Mouse (Mus musculus): ENCODE data around the gene Slc25a39. TPM values are rescaled to one million over a fixed set of nuclear protein-coding genes. Genes with fewer than 3 reads are reported as not detected.
"Not testable (repeated sequence)": the region's sequence is repeated elsewhere in the genome, so short reads cannot be mapped to it uniquely, and the experiment has no call there.

The Slc25a39 gene
- polyA plus RNA-seq, 1 experiment from 2014 or later = 173 TPM

DNA sequence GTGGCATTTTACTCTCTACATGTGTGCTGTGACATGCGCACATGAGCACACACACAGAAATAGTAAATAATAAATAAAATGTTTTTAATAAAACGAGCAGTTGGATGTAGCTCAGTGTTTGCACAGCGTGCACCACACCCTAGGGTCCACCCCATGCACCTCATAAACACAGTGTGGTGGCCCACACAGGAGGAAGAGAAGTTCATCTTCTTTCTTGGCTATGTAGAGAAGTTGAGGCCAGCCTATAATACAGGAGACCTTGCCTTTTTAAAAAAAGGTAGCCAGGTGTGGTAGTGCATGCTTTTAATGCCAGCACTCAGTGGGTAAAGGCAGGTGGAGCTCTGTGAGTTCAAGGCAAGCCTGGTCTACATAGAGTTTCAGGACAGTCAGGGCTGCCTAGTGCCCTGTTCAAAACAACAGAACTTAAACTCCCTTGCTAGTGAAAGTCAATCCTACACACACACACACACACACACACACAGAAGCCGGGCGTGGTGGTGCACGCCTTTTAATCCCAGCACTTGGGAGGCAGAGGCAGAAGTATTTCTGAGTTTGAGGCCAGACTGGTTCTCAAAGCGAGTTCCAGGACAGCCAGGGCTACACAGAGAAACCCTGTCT, 33.5 kb downstream of the Slc25a39 start:
- ATAC-seq (ENCODE audit: low FRiP score, low read depth) = no peak
- Histone ChIP-seq H3K9ac (replicated peaks) (no peak overlapping the region), H3K27me3 (peaks cover 12% of the 10 kb centered on the region; the same call in 1 of the 2 replicates), H3K4me2 (replicated peaks) (no peak overlapping the region), H3K4me1 (peaks cover 18% of the 10 kb centered on the region), H3K36me3 (no peaks in the 10 kb centered on the region), H3K9me3 (peaks cover 4% of the 10 kb centered on the region; the same call in 1 of the 2 replicates), H3K4me3 (no peak overlapping the region), H3K27ac (replicated peaks) (no peak overlapping the region)
- 78% methylated on average over 7 of the region's 7 CpGs for WGBS

DNA sequence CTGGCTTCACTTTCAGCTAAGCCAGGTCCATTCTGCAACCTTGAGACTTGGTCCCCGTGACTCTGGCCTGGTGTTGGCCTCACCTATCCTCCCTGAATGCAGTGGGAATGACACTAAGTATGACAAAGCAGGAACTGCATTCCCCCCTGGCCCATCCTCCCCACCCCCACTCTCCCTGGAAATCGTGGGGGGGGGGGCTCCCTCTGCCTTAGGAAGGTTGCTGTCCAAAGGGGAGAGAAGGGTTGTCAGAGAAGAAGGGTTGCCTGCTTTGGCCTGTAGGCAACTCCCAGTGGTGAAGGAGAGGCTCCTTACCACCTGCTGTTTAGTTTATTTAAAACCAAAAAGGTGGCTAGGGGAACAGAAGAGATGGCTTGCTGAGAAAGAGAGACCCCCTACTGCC, 34.1 kb downstream of the Slc25a39 start:
- Histone ChIP-seq H3K4me1 (peaks cover 18% of the 10 kb centered on the region), H3K27me3 (peaks cover 12% of the 10 kb centered on the region; the same call in 1 of the 2 replicates), H3K4me3 (no peak overlapping the region), H3K27ac (replicated peaks) (no peak overlapping the region), H3K36me3 (no peaks in the 10 kb centered on the region), H3K4me2 (replicated peaks) (no peak overlapping the region), H3K9ac (replicated peaks) (no peak overlapping the region), H3K9me3 (no peaks in the 10 kb centered on the region)
- WGBS = 12% methylated on average over 2 of the region's 2 CpGs
- ATAC-seq (ENCODE audit: low FRiP score, low read depth) = no peak

DNA sequence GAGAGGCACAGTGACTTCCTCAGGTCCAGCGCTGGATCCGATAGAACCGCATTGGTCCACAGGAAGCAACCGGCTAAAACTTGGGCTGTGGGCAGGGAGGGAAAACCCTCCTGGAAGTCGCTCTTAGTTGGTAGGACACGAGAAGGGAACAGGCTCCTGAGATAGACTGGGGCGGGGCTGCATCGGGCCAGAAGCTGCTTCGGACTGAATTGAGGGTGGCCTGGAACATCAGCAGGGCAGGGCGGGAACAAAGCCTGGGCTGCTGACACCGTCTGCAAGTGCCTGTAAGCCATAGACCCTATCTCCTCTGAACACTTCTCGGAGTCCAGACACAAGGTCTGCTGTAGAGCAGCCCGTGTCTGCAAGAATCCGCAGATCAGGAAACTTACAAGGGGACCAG, 34.8 kb downstream of the Slc25a39 start:
- no peak overlapping the region for H3K4me2 ChIP-seq (replicated peaks)
- no peaks in the 10 kb centered on the region for H3K36me3 ChIP-seq
- peaks cover 12% of the 10 kb centered on the region; the same call in 1 of the 2 replicates for H3K27me3 ChIP-seq
- H3K9ac ChIP-seq (replicated peaks) = no peak overlapping the region
- H3K4me1 ChIP-seq = peaks cover 18% of the 10 kb centered on the region
- 38% methylated on average over 14 of the region's 14 CpGs for WGBS
- no peak overlapping the region for H3K27ac ChIP-seq (replicated peaks)
- no peak overlapping the region for H3K4me3 ChIP-seq
- H3K9me3 ChIP-seq = no peaks in the 10 kb centered on the region
- no peak for ATAC-seq (ENCODE audit: low FRiP score, low read depth)

DNA sequence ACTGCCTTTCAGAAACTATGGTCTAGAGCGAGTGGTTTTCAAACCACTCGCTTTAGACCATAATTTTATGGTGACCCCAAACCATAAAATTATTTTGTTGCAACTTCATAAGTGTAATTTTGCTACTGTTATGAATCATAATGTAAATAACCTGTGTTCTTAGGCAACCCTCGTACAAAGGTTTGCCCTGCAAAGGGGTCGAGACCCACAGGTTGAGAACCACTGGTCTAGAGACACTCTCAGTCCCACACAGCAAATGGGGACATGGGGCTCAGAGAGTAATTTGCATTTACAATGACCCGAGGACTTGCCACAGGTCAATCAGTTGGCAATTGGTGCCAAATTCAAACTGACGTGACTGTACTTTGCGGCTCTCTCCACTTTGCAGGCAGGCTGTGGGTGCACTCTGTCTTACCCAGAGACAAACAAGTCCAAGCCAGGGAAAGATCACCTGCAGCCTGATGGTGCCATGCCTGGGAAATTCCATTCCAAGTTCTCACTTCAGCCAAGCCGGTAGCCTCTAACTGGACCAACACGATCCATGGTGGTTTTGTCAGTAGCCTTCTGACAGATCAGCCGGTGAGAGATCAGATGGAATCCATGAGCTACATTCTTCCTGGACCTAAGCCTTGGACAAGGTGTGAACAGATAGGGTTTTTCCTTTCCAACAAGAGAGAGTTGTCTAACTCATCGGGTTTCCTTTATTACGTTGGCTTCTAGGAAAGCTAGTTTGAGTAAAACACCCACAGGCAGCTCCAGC, 35.6 kb downstream of the Slc25a39 start:
- WGBS = 88% methylated on average over 12 of the region's 12 CpGs
- peaks cover 12% of the 10 kb centered on the region; the same call in 1 of the 2 replicates for H3K27me3 ChIP-seq
- no peaks in the 10 kb centered on the region for H3K9me3 ChIP-seq
- no peak overlapping the region for H3K4me3 ChIP-seq
- no peak overlapping the region for H3K27ac ChIP-seq (replicated peaks)
- H3K36me3 ChIP-seq = no peaks in the 10 kb centered on the region
- H3K4me2 ChIP-seq (replicated peaks) = no peak overlapping the region
- peaks cover 18% of the 10 kb centered on the region for H3K4me1 ChIP-seq
- ATAC-seq (ENCODE audit: low FRiP score, low read depth) = no peak
- no peak overlapping the region for H3K9ac ChIP-seq (replicated peaks)

DNA sequence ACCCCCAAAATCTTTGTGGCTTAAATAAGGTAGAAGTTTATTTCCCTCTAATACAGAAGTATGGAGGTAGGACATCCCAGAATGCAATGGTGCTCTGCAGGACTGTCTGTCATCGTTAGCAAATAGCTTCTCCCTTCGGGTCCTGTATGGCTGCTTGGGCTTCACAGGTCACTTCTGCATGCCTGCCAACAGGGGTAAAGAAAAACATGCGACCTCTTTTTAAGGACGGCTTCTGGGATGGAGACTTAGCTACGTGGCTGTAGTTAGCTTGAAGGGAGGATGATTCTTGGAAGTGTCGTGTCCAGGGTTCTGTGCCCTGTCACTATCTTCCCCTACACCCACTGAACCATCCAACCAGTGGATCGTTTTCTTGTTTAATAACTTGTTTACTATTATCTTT, 37.5 kb downstream of the Slc25a39 start:
- 61% methylated on average over 7 of the region's 7 CpGs for WGBS
- ATAC-seq (ENCODE audit: low FRiP score, low read depth) = no peak
- no peak overlapping the region for H3K9ac ChIP-seq (replicated peaks)

DNA sequence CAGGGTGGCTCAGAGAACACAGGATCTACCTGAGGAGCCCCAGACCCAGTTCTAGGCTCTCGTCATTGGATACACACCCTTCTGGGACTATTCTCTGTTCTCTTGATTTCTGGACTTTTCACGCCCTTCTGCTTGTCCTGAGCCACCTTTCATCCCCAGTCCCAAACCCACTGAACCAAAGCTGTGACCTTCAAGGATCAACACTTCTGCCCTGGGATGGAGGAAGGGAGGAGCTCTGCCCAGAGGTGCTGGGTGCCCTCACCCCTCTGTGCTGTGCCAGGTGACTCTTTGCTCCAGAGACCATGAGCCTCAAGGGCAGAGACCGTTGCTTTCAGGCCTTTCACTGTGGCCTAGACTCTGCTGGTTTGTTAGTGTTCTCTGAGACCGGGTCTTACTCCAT, 38.5 kb downstream of the Slc25a39 start:
- Histone ChIP-seq H3K4me2 (replicated peaks) (no peak overlapping the region), H3K27ac (replicated peaks) (no peak overlapping the region), H3K9me3 (no peaks in the 10 kb centered on the region), H3K27me3 (peaks cover 16% of the 10 kb centered on the region; the same call in 1 of the 2 replicates), H3K36me3 (no peaks in the 10 kb centered on the region), H3K9ac (replicated peaks) (no peak overlapping the region), H3K4me1 (no peaks in the 10 kb centered on the region), H3K4me3 (no peak overlapping the region)
- 77% methylated on average over 4 of the region's 4 CpGs for WGBS
- no peak for ATAC-seq (ENCODE audit: low FRiP score, low read depth)

More for the DNA sequence above, 37.5 kb downstream of the Slc25a39 start:
- Histone ChIP-seq H3K9me3 (no peaks in the 10 kb centered on the region), H3K27me3 (peaks cover 12% of the 10 kb centered on the region; the same call in 1 of the 2 replicates), H3K36me3 (no peaks in the 10 kb centered on the region), H3K27ac (replicated peaks) (no peak overlapping the region), H3K4me3 (no peak overlapping the region), H3K4me1 (peaks cover 4% of the 10 kb centered on the region), H3K4me2 (replicated peaks) (no peak overlapping the region)

DNA sequence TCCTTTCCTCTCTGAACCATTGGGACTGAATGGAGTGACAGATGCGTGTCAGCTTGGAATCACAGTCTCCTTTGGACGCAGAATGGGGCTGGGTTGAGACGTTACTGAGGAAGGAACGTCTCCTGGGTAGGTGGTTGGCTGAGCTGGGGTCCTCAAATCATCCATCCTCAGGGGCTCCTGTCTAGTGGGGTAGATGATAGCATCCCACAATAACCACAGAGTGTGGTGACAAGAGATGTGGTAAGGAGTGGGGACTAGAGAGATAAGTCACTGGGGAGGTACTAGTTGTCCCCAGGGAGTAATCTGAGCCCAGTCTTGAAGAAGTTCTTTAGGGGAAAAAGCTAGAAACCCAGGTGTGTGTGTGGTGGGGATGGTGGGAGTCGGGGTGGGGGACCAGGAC, 39.4 kb downstream of the Slc25a39 start:
- 80% methylated on average over 5 of the region's 5 CpGs for WGBS
- no peak for ATAC-seq (ENCODE audit: low FRiP score, low read depth)

DNA sequence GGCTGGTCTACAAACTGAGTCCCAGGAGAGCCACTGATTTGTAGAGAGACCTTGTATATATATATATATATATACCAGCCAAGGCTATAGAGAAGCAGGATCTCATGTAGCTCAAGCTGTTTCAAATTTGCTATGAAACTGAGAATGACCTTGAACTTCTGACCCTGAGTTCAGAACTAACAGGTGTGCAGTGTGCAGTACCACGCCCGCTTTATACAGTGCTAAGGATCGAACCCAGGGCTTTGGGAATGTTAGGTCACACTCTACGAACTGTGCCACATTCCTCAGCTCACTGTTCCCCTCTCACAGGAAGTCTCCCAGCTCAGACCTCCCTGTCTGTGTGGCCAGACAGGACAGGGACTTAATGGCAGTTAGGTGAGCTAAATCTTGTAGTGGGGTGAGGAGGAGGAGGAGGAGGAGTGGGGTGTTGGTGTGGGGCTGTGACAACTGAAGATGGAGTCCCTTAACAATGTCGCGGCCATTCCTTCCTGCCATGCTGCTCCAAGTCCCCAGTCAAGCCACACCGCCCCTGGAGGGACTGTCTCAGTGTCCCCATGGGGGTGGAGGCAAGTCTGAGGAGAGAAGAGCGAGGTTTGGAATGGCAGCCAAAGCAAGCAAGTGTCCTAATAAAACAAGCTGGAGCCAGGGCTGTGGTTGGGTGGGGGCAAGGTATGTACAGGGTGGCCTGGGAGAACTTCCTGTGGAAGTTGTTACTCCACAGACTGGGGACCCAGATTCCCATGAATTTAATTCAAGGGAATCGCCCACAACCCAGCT, 40.1 kb downstream of the Slc25a39 start:
- WGBS = 84% methylated on average over 9 of the region's 9 CpGs
- H3K9me3 ChIP-seq = no peaks in the 10 kb centered on the region
- H3K4me2 ChIP-seq (replicated peaks) = no peak overlapping the region
- H3K36me3 ChIP-seq = no peaks in the 10 kb centered on the region
- H3K4me3 ChIP-seq = no peak overlapping the region
- no peaks in the 10 kb centered on the region for H3K4me1 ChIP-seq
- ATAC-seq (ENCODE audit: low FRiP score, low read depth) = no peak
- peaks cover 5% of the 10 kb centered on the region; the same call in 1 of the 2 replicates for H3K27me3 ChIP-seq
- no peak overlapping the region for H3K9ac ChIP-seq (replicated peaks)
- no peak overlapping the region for H3K27ac ChIP-seq (replicated peaks)

More for the DNA sequence above, 39.4 kb downstream of the Slc25a39 start:
- H3K9me3 ChIP-seq = no peaks in the 10 kb centered on the region
- H3K4me2 ChIP-seq (replicated peaks) = no peak overlapping the region
- no peaks in the 10 kb centered on the region for H3K36me3 ChIP-seq
- H3K9ac ChIP-seq (replicated peaks) = no peak overlapping the region
- no peaks in the 10 kb centered on the region for H3K4me1 ChIP-seq
- no peak overlapping the region for H3K4me3 ChIP-seq
- peaks cover 10% of the 10 kb centered on the region; the same call in 1 of the 2 replicates for H3K27me3 ChIP-seq
- no peak overlapping the region for H3K27ac ChIP-seq (replicated peaks)

DNA sequence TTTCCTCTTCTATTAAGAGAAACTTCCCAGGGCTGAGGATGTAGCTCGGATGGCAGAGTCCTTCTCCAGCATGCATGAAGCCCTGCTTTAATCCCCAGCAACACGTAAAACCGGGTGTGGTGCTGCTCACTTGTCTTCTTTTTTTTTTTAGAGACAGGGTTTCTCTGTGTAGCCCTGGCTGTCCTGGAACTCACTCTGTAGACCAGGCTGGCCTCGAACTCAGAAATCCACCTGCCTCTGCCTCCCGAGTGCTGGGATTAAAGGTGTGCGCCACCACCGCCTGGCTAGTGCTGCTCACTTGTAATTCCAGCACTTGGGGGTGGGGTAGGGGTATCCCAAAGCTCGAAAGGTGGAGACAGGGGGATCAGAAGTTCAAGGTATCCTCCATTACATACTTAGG, 41.6 kb downstream of the Slc25a39 start, which contains the start of gene Slc4a1:
Gene Slc4a1 (minus strand): TSS at position 101 of the 400 bp plus-strand sequence.
- H3K4me3 ChIP-seq; H3K9me3 ChIP-seq; H3K27ac ChIP-seq (replicated peaks); H3K4me1 ChIP-seq; H3K4me2 ChIP-seq (replicated peaks); H3K36me3 ChIP-seq; ATAC-seq (ENCODE audit: low FRiP score, low read depth); H3K9ac ChIP-seq (replicated peaks); H3K27me3 ChIP-seq: not testable (repeated sequence)
- 78% methylated on average over 8 of the region's 8 CpGs for WGBS

DNA sequence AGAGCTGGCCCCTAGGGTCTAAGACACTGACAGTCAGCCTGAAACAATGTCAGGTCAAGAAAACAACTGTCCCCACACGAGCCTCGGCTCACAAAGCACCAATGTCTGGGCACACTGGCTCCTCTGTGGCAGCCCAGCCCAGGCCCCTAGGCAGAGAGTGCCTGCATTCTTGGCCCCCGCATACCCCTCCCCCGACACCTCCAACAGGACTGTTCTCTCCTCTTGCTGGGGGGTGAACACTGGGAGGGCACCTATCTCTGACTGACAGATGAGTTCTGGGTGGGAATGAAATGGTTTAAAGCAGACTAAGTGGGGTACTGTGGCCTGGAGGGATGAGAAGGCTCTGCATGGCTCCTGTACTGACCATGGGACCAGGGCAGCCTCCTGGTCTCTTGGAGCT, 42.0 kb downstream of the Slc25a39 start:
- Histone ChIP-seq H3K4me2 (replicated peaks) (no peak overlapping the region), H3K27ac (replicated peaks) (no peak overlapping the region), H3K9ac (replicated peaks) (no peak overlapping the region), H3K27me3 (peaks cover 7% of the 10 kb centered on the region; the same call in 1 of the 2 replicates), H3K4me1 (no peaks in the 10 kb centered on the region), H3K9me3 (no peaks in the 10 kb centered on the region), H3K36me3 (no peaks in the 10 kb centered on the region), H3K4me3 (no peak overlapping the region)
- 53% methylated on average over 4 of the region's 4 CpGs for WGBS
- no peak for ATAC-seq (ENCODE audit: low FRiP score, low read depth)

DNA sequence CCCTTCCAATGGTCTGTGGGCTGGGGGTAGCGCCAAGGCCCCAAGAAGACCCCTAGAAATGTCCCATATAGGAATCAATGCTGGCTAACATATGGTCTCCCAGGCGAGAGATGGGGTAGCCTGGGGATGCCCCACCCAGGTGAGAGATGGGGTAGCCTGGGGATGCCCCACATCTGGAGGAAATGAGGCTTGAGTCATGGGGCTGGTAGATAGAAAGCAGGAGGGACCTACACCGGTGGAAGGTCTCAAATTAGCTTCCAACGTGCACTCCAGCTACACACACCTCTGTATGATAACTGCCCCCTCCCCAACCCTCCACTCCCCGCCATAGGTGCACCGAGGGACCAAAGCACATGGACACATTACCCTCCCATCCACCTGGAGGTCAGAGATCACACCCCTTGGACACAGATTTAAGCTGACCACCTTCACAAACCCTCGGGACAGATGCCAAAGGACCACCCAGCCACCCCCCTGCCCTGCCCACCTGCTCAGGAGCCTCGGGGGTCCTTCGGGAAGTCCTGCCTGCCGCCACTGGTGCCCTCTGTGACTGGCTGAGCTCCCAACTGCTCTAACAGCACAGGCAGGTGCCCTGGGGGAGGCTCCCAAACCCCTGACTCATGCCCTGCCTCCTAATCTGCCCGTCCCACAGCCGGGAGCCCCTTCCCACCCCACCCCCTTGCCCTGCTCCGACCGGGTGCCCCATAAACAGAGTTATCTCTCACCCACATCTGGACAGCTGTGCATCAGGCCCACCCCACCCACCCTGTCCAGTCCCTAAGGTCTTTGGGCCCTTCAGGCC, 43.0 kb downstream of the Slc25a39 start:
- H3K4me3 ChIP-seq = no peak overlapping the region
- no peak overlapping the region for H3K4me2 ChIP-seq (replicated peaks)
- no peak for ATAC-seq (ENCODE audit: low FRiP score, low read depth)
- H3K9ac ChIP-seq (replicated peaks) = no peak overlapping the region
- 74% methylated on average over 14 of the region's 14 CpGs for WGBS
- H3K27me3 ChIP-seq = peaks cover 7% of the 10 kb centered on the region; the same call in 1 of the 2 replicates
- no peaks in the 10 kb centered on the region for H3K36me3 ChIP-seq
- H3K9me3 ChIP-seq = no peaks in the 10 kb centered on the region
- no peaks in the 10 kb centered on the region for H3K4me1 ChIP-seq
- H3K27ac ChIP-seq (replicated peaks) = no peak overlapping the region

Measured in midbrain, embryonic 12.5 days (tissue).